Mouse (Mus musculus) CD4-positive helper T cell, adult 2 months (primary cell): Measurements from ENCODE around the gene Trmt112.
"Not testable (repeated sequence)": the region's sequence is repeated elsewhere in the genome, so short reads cannot be mapped to it uniquely, and the experiment has no call there.

ENCODE experiments used
- DNase-seq: peaks from one replicate; pipeline ENCODE4 v3.0.0-alpha.2; 2012; ENCODE audit warnings: low read depth, missing footprints, low spot score

The Trmt112 gene

DNA sequence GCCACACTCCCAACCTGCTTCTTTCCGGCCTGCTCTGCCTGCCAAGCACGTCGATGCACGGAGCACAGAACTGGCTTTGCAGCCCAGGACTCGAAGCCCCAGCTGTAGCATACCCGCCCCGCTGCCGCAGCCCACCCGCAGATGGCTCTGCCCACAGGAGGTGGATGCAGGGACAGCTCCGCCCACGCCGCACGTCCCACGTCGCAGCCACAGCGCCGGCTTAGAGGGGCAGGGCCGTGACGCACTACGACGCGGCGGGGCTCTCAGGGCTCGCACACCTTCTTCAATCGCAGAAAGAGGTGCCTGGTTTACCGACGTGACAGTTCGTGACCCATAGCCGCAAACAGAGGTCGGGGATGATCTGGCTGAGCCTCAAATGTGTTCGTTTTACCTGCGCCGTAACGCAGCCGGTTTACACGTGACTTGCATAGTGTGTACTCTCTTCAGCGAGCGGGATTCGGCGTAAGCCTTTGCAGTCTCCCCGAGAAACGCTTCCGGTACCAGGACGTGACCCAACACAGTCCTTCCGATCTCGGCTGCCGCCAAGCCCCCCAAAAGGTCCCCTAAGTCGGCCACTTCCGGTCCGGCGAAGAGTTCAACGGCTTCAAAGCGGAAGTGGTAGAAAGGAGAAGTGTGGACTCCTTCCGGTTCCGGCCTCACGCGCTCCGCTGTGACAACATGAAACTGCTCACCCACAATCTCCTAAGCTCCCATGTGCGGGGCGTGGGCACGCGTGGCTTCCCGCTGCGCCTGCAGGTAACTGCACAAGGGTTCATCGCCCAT, at the start of gene Trmt112, which contains the start of gene Prdx5:
TSS of gene Trmt112 (plus strand) at position 192 of the 783 bp plus-strand sequence.
TSS of gene Prdx5 (minus strand) at position 600 of the 783 bp plus-strand sequence.
- peak; percentile 95 for DNase-seq

DNA sequence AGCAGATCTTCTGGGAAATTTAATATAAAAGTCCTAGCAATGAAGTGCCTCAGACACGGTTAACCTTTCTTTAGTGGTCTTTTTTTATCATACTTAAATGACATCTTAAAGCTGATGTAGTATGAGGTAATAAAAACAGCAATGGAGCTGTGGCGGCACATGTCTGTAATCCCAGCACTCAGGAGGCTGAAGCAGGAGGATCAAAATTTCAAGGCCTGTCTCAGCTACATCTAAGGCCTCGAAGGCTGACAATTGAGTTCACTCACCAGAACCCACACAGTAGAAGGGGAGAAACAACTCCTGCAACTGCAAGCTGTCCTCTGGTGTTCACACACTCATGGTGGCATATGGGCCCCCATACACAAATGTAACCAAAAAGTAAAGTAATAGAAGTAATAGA, 49.5 kb upstream of the Trmt112 start:
- DNase-seq, result no peak

DNA sequence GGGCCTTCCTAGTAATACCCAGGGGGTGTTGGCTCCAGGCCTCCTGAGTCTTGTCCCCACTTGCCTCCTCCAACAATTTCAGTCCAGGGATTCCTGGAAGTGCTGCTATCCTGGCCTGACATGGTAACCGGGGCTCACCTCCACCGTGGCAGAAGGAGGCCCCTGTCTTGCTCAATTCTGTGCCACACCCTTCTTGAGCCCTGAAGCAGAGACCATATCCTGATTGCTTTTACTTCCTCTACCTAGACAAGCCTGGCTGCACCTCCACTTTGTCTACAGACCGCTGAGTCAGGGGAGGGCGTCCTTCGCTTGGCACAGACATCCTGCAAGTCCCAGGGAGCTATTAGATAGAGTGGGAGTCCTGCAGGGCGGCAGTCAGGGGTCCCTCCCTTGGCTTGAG, 48.8 kb upstream of the Trmt112 start:
- no peak for DNase-seq

- DNase-seq, result no peak
These were observed 48.0 kb upstream of the Trmt112 start for GRCm38 (mm10) chr19:6861451-6861850.

DNA sequence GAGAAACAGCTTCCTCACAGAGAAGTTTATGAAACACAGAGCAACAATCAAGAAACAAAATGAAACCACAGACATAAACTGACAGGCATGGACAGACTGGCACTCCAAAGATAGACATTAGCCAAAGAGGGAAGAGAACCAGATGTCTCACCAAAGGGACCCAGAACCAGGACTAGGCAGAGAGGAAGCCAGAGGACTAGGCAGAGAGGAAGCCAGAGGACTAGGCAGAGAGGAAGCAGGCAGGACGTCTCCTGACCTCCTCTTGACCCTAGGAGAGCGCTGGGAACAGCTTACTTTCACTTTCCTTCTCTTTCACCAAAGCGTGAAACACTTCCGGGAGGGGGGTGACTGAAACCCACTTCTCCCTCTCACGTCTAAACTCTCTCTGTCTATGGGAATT, 40.1 kb upstream of the Trmt112 start:
- peak; percentile 79 for DNase-seq

DNA sequence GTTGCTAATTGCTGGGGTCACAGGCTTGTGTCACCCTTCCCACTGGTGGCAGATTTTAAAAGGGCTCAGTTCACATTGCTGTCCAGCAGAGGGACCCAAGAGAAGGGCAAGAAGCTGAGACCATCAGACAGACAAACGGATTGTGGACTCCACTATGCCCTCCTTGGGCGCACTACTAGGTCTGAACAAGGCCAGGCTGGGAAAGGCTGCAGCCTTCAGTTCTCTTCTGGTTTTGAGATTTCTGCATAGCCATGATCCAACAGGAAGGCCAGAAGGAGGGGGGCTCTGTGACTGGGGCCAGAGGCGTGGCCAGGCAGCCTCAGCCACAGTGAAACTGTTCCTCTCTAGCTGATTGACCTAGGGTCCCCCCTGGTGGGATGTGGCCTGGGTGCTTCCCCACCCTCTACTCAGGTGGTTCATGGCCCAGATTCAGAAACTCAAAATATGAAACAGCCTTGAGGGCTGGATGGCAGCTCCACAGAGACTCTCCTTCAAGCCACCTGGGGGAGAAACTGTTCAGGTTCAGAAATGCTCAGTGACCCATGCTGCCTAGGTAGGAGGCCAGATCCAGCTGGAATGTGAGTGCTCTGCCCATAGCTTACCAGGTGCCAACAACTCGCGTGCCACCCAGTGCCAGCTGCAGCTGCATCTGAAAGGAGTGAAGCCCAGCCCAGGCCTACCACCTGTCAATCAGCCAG, 37.8 kb upstream of the Trmt112 start:
- DNase-seq, result peak; percentile 63

DNA sequence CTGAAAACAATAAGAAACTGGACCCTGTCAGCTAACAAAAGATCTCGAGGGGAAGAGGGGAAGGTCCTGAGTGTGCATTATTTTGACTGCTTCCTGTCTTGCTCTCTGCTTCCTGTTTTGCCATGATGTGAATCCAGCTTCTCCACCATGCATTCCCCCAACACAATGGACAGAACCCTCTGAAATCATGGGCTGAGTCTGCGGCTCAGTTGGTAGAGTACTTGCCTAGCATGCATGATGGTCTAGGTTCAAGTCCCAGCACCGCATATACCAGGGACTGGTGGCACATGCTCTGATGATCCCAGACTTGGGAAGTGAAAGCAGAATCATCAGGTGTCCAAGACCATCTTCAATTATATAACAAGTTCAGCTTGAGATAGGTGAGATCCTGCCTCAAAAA, 36.8 kb upstream of the Trmt112 start:
- DNase-seq, result no peak

DNA sequence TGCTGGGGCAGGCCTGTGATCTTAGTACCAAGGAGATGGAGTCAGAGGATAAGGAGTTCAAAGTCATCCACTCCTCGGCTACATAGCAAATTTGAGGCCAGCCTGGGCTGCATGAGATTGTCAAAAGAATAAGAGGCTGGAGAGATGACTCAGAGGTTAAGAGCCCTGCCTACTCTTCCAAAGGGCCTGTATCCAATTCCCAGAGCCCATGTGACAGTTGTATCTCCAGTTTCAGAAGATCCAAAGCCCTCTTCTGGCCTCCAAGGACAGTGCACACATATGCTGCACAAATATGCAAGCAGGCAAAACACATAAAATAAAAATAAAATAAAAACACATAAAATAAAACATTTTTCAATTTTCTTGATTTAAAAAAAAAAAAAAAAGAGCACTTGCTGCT, 35.2 kb upstream of the Trmt112 start:
- DNase-seq, result no peak

DNA sequence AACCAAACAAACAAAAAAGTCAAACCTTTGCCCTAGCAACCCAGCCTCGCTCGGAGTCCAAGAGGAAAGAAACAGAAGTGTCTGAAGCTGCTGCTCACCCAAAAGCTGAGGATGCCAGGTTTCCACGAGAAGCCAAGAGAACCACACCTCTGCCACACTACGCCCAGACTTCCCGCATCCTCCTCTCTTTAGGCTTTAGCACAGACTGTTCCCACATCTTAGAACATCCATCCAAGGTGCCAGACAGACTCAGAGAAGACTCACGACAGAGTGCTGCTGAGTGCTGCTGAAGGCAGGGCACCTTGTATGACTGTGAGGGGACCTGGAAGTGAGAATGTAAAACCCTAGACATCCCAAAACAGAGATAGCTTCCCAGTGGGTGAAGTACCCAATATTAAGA, 33.7 kb upstream of the Trmt112 start:
- DNase-seq, result no peak

GRCm38 (mm10) chr19:6876799-6877198, 32.7 kb upstream of the Trmt112 start:
- DNase-seq, result no peak

DNA sequence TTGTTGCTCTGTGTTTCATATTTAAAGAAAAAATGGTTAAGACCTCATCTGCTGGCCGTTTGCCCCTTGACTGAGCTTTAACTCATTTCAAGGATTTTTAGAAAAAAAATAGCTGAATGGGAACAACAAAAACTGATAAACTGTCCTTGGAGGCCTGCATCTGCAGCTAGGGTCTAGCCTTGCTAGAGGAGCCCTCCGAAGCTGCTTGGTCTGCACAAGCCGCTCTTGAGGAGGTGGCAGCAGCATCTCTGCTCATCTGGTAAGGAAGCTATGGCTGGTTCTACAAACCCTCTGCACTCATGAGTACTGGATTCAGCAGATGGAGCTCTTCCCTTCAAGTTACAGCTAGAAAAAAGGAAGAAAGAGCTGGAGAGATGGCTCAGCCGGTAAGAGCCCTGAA, 31.5 kb upstream of the Trmt112 start:
- DNase-seq, result no peak

- no peak for DNase-seq
These were observed 17.0 kb upstream of the Trmt112 start for GRCm38 (mm10) chr19:6892512-6892911.

- DNase-seq, result no peak
These were observed 15.6 kb upstream of the Trmt112 start for GRCm38 (mm10) chr19:6893731-6894451.

- not testable (repeated sequence) for DNase-seq
These were observed 13.7 kb upstream of the Trmt112 start for GRCm38 (mm10) chr19:6895608-6896305.

DNA sequence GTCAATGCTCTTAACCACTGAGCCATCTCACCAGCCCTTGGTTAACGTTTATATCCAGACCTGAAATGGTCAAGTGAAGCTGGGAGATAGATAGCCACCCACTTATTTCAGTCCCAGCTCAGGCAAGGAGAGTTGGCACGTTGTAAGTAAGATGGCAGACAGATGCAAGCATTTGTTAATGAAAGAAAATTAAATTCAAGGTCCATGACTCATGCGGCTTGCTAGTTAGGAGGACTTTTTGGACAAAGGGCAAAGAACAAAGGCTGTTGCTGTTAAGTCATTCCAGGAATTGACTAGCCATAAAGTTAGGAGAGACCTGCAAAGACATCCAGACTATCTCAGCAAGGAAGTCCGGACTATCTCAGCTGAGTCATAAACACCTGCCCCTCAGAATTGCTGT, 9.9 kb upstream of the Trmt112 start:
- no peak for DNase-seq

DNA sequence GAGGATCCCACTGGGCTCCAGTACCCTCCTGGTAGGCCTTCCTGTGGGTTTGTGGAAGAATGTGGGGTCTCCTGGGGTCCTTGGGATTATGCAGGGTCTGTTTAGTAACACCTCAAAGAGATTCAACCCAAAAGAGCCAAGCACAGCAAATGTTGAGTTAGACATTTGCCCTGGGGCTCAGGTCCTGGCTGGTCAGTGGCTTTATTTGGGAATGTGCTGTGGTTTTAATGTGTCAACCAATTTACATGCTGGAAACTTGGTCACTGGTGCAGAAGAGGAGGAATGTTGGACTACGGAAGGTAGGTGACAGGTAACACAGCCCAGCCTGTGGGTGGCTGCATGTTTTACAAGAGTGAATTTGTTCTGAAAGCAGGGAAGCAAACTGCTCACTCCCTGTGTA, 6.5 kb upstream of the Trmt112 start:
- no peak for DNase-seq

- no peak for DNase-seq
These were observed 4.7 kb upstream of the Trmt112 start for GRCm38 (mm10) chr19:6904846-6905245.

DNA sequence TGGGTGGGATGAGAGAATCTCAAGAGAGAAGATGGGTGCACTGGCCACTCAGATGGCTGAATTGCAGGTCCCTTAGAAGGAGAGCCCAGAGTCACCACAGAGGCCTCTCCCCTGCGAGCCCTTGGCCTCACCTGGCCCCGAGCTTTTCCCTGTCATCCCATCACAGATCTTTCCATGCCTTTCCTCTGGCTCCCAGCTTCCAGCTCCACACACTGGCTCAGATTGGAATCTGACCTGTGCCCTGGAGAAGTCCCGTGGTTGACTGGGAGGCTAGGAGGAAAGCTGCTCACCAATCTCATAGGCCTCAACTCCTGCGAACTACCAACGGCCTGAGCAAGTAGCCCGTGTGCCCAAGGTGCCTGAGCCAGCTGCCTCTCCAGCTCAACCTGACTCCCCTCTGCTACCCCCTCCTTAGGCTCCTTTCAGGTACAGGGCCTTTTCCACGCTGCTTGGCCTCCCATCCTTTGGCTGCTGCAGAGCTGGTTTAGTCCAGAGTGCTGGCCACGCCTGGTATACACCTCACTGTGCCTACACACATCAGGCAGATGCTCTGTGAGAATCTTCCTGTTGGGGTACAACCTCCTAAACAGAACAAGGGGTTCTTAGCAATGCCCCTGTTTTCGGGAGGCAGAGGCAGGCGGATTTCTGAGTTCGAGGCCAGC, 3.9 kb upstream of the Trmt112 start:
- DNase-seq, result no peak

DNA sequence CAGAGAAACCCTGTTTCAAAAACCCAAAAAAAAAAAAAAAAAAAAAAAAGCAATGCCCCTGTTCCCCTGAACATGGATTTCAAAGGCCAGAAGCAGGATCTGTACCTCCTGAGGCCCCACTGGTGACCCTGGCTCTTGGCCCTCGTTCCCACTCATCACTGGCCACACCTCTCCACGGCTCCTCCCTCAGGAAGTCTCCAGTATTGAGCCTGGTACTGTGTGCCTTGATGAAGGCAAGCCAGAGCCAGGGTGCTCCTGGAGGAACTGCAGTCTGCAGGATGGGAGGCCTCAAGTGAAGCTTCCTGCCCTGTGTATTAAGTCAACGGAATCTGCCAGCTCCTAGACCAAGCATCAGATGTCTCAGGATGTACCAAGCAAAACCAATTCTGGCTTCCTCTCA, 3.3 kb upstream of the Trmt112 start:
- DNase-seq, result no peak

- DNase-seq, result no peak
These were observed 2.4 kb upstream of the Trmt112 start for GRCm38 (mm10) chr19:6907094-6907493.

- no peak for DNase-seq
These were observed 1.5 kb upstream of the Trmt112 start for GRCm38 (mm10) chr19:6907811-6908540.
